Mouse (Mus musculus): Measurements from ENCODE around the gene Mafb.

The Mafb gene

GRCm38 (mm10) chr2:160321829-160322228, 45.0 kb downstream of the Mafb start:
- no peak for DNase-seq

GRCm38 (mm10) chr2:160318255-160318654, 48.6 kb downstream of the Mafb start:
- no peak for DNase-seq
